Mouse (Mus musculus) embryo, embryonic 11.5 days (tissue): ENCODE measurements around the gene Tmem246.
"Not testable (repeated sequence)": the region's sequence is repeated elsewhere in the genome, so short reads cannot be mapped to it uniquely, and the experiment has no call there.

ENCODE experiments used
- DNase-seq: peaks from one replicate; pipeline ENCODE4 v3.0.0-alpha.2; 2012; ENCODE audit warnings: low read depth, low spot score

Tmem246 gene

GRCm38 (mm10) chr4:49597183-49598100, at the start of gene Tmem246:
Gene Tmem246 (minus strand): TSS chr4:49597876.
- DNase-seq, result peak; percentile 42

GRCm38 (mm10) chr4:49639913-49640312, 42.2 kb upstream of the Tmem246 start:
- DNase-seq, result no peak

GRCm38 (mm10) chr4:49637821-49638220, 40.1 kb upstream of the Tmem246 start:
- DNase-seq, result no peak

- DNase-seq, result no peak
Observed at GRCm38 (mm10) chr4:49632139-49632481, 34.4 kb upstream of the Tmem246 start.

- DNase-seq, result peak; percentile 90
Observed at GRCm38 (mm10) chr4:49631319-49632138, 33.9 kb upstream of the Tmem246 start, which contains the start of gene Rnf20. Gene Rnf20 (plus strand): TSS chr4:49632006.

- DNase-seq, result no peak
Observed at GRCm38 (mm10) chr4:49628941-49629340, 31.3 kb upstream of the Tmem246 start.

- DNase-seq, result peak; percentile 71
Observed at GRCm38 (mm10) chr4:49626973-49627372, 29.3 kb upstream of the Tmem246 start.

- not testable (repeated sequence) for DNase-seq
Observed at GRCm38 (mm10) chr4:49624969-49625368, 27.3 kb upstream of the Tmem246 start.

GRCm38 (mm10) chr4:49623916-49624315, 26.2 kb upstream of the Tmem246 start:
- DNase-seq, result no peak

- DNase-seq, result no peak
Observed at GRCm38 (mm10) chr4:49622272-49622671, 24.6 kb upstream of the Tmem246 start.

- not testable (repeated sequence) for DNase-seq
Observed at GRCm38 (mm10) chr4:49619861-49620260, 22.2 kb upstream of the Tmem246 start.

GRCm38 (mm10) chr4:49616924-49617323, 19.2 kb upstream of the Tmem246 start:
- DNase-seq, result no peak

GRCm38 (mm10) chr4:49605459-49605858, 7.8 kb upstream of the Tmem246 start:
- DNase-seq, result no peak

- DNase-seq, result no peak
Observed at GRCm38 (mm10) chr4:49604616-49605015, 6.9 kb upstream of the Tmem246 start.

- no peak for DNase-seq
Observed at GRCm38 (mm10) chr4:49604016-49604546, 6.4 kb upstream of the Tmem246 start.

- DNase-seq, result no peak
Observed at GRCm38 (mm10) chr4:49603161-49603560, 5.5 kb upstream of the Tmem246 start.

- DNase-seq, result no peak
Observed at GRCm38 (mm10) chr4:49596846-49597182, 862 bp downstream of the Tmem246 start.

GRCm38 (mm10) chr4:49590152-49590551, 7.5 kb downstream of the Tmem246 start:
- DNase-seq, result no peak

- no peak for DNase-seq
Observed at GRCm38 (mm10) chr4:49586811-49587210, 10.9 kb downstream of the Tmem246 start.

- DNase-seq, result no peak
Observed at GRCm38 (mm10) chr4:49585524-49586101, 12.1 kb downstream of the Tmem246 start.

- DNase-seq, result no peak
Observed at GRCm38 (mm10) chr4:49583965-49584831, 13.5 kb downstream of the Tmem246 start.
